Mouse (Mus musculus): ENCODE results near the gene Otp.

DNA sequence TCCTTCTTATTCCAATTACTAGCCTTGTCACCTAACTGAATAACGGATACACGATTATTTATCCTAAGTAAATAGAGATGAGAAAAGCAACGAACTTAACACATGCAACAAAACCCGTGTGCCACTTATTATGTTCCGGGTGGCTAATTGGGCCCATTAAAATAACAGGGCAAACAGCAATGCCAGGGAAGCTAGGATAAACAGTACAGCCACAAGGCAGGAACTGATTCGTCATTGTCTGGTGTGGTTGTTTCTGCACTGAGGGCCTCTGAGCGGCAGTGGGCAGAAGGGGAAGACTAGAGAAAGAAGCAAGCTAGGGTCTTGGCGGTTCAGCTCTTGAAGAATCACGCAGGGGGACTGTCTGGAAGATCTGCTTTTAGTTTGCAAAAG lies 5.3 kb upstream of the Otp start:
- TF ChIP-seq POLR2A (IDR thresholded peaks at IDR 0.05; ENCODE audit: low read depth, low read length) (no peak), EP300 (IDR thresholded peaks at IDR 0.05; ENCODE audit: low read length) (no peak), MAX (IDR thresholded peaks at IDR 0.05; ENCODE audit: low read length) (no peak), MAFK (IDR thresholded peaks at IDR 0.05; ENCODE audit: insufficient replicate concordance, low read length) (no peak), RAD21 (IDR thresholded peaks at IDR 0.05; ENCODE audit: low read depth, low read length) (no peak), JUN (IDR thresholded peaks at IDR 0.05; ENCODE audit: insufficient read depth, low read depth, low read length) (no peak), CTCF (conservative IDR thresholded peaks at IDR 0.05 in 1 of 2, IDR thresholded peaks at IDR 0.05 in 1 of 2; ENCODE audit: low read depth in 2 of 2, low read length in 2 of 2) (no peak)

All from CH12.LX (cell line).